Mouse (Mus musculus) embryonic facial prominence, embryonic 12.5 days (tissue): ENCODE data around the gene Mrps23. TPM values are rescaled to one million over a fixed set of nuclear protein-coding genes. Genes with fewer than 3 reads are reported as not detected.

Experiments
- ATAC-seq: fragments of 200-750 bp; cut with Nextera tagmentation; 2 replicates; pipeline ENCODE4 v1.8.0; 2017; ENCODE audit not compliant: insufficient number of reproducible peaks, insufficient read depth, low FRiP score, low TSS enrichment
- H3K27ac ChIP-seq: fragments of 300-500 bp; sonication (generic); 2 replicates; pipeline ENCODE4 v1.5.1; 2016; ENCODE audit warnings: mild to moderate bottlenecking
- H3K27me3 ChIP-seq: fragments of 300-500 bp; sonication (generic); 2 replicates; pipeline ENCODE4 v1.6.1; 2016; ENCODE audit warnings: mild to moderate bottlenecking, moderate library complexity
- H3K36me3 ChIP-seq: fragments of 300-500 bp; sonication (generic); 2 replicates; pipeline ENCODE4 v1.6.1; 2016; ENCODE audit warnings: mild to moderate bottlenecking
- H3K4me1 ChIP-seq: fragments of 300-500 bp; sonication (generic); 2 replicates; pipeline ENCODE4 v1.6.1; 2016
- H3K4me2 ChIP-seq: fragments of 300-500 bp; sonication (generic); replicated peaks from 2 replicates; pipeline ENCODE4 v1.6.1; 2016; ENCODE audit warnings: mild to moderate bottlenecking, moderate library complexity
- H3K4me3 ChIP-seq: fragments of 300-500 bp; sonication (generic); 2 replicates; pipeline ENCODE4 v1.5.1; 2016; ENCODE audit warnings: mild to moderate bottlenecking
- H3K9ac ChIP-seq: fragments of 300-500 bp; sonication (generic); 2 replicates; pipeline ENCODE4 v1.6.1; 2016; ENCODE audit warnings: mild to moderate bottlenecking, moderate library complexity
- H3K9me3 ChIP-seq: fragments of 300-500 bp; sonication (generic); 2 replicates; pipeline ENCODE4 v1.6.1; 2016; ENCODE audit warnings: mild to moderate bottlenecking, moderate library complexity
- WGBS: fragments of 180-500 bp; shearing (Covaris S2); methylation state at CpG from one replicate; pipeline ENCODE4 v1.1.7; 2016; 5-methylcytosine and 5-hydroxymethylcytosine counted together
- polyA plus RNA-seq: library from polyadenylated mRNA; unstranded; fragments of >200 nt; fragmentation: Nextera tagmentation; extraction: Ambion mirVana; gene quantifications from 2 replicates; pipeline ENCODE4 v1.2.1, GENCODE M21; 2016

Gene Mrps23
- polyA plus RNA-seq, 1 experiment from 2014 or later: 65.3 TPM

GRCm38 (mm10) chr11:88164213-88164723, 39.9 kb upstream of the Mrps23 start:
- Histone ChIP-seq H3K27me3 (peaks cover 6% of the 10 kb centered on the region; the same call in 1 of the 2 replicates), H3K27ac (peak overlapping the region; percentile 85), H3K4me3 (no peak overlapping the region), H3K4me1 (peaks cover 51% of the 10 kb centered on the region), H3K9me3 (no peaks in the 10 kb centered on the region), H3K36me3 (no peaks in the 10 kb centered on the region), H3K9ac (0 out of 2 replicates have a peak overlapping the region, but pooled peaks have one; percentile 25), H3K4me2 (peak overlapping the region; percentile 13; the same call in 1 of the 2 replicates)
- 70% methylated on average over 7 of the region's 7 CpGs for WGBS
- no peak for ATAC-seq

DNA sequence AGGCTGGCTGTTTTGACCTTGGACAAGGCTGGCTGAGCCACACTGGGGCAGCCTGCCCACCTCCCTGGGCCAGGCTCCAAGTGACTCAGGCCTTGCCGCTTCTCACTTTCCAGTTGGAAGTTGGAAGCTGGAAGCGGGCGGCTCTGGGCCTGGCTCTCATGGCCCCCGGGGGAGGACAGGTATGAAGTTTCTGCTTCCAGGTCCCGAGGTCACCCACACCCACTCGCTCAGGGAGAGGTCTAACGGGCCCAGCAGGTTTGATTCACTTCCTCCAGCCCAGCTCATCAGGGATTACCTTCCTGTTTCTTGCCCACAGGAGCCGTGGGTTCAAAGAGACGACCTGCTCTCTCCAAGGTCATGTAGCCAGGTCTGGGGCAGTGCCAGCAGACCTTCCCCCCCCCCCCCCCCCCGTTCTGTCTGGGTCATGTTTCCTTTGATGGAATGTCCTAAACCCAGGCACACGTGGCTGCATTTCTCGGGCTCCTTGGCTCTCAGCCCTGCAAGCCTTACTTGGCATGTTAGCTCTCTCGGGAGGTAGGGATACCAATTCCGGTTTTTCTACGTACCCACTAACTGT, 39.3 kb upstream of the Mrps23 start:
- ATAC-seq: no peak
- H3K4me2 ChIP-seq: peak overlapping the region; percentile 13; the same call in 1 of the 2 replicates

DNA sequence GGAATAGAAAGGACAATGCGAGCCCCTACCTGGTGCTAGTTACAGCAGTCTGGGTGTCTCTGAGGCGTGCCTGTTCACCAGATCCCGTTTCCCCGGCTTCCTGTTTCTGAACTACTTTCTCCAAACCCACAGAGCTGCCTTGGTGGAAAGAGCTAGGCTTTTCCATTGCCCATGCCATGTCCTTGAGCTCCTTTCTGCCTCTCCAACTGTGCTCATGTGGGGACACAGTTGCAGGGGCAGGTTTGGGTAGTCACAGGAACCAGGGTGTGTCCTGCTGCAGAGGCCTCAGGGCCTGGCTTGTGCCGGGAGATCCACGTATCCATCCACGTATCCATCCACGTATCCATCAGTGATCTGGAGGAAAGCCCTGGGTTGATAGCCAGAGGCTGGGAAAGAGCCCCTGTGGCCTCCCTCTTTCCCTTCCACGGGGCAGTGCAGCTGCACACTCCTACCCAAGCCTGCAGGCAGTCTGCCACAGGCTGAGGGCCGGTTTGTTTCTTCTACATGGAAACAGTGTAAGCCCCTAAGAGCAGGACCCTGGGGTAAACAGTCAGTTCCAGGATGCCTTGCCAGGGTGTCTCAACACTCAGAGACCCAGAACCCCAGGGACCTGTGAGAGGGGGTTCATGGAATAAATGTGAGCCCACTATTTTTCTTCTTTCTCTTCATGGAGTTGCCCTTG, 38.4 kb upstream of the Mrps23 start:
- no peak for ATAC-seq
- 0 out of 2 replicates have a peak, but pooled peaks cover 3% of the 10 kb centered on the region for H3K36me3 ChIP-seq
- H3K27me3 ChIP-seq: peaks cover 15% of the 10 kb centered on the region
- no peak overlapping the region for H3K4me3 ChIP-seq
- H3K9me3 ChIP-seq: no peaks in the 10 kb centered on the region
- H3K4me2 ChIP-seq: no peak overlapping the region
- no peak overlapping the region for H3K9ac ChIP-seq
- H3K27ac ChIP-seq: peak overlapping the region; percentile 85
- H3K4me1 ChIP-seq: peaks cover 45% of the 10 kb centered on the region
- 52% methylated on average over 10 of the region's 10 CpGs for WGBS

More for the DNA sequence above, 39.3 kb upstream of the Mrps23 start:
- 16% methylated on average over 15 of the region's 15 CpGs for WGBS
- H3K27ac ChIP-seq: peak overlapping the region; percentile 85
- H3K4me1 ChIP-seq: peaks cover 50% of the 10 kb centered on the region
- no peaks in the 10 kb centered on the region for H3K9me3 ChIP-seq
- H3K9ac ChIP-seq: peak overlapping the region; percentile 25; the same call in 1 of the 2 replicates
- peaks cover 12% of the 10 kb centered on the region for H3K27me3 ChIP-seq
- H3K36me3 ChIP-seq: 0 out of 2 replicates have a peak, but pooled peaks cover 1% of the 10 kb centered on the region
- no peak overlapping the region for H3K4me3 ChIP-seq

DNA sequence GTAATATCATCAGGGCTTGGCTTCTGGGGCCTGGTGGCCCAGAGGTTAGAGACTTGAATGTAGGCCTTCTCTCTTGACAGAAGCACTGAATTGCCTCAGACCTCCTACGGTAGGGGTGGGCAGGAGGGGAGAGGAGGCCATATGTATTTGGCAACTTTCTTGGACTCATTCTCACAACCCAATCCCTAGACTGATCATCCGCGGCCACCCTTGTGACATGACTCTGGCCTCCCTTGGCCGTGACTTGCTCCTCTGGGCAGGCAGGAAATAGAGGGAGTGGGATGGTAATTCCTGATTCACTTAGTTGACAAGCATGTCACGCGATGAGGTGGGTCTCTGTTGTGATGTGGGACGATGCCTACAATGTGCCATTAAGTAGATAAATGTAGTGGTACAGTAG, 37.7 kb upstream of the Mrps23 start:
- Histone ChIP-seq H3K4me3 (no peak overlapping the region), H3K36me3 (0 out of 2 replicates have a peak, but pooled peaks cover 3% of the 10 kb centered on the region), H3K4me1 (peaks cover 41% of the 10 kb centered on the region), H3K9ac (no peak overlapping the region), H3K4me2 (no peak overlapping the region), H3K27me3 (peaks cover 15% of the 10 kb centered on the region), H3K9me3 (no peaks in the 10 kb centered on the region), H3K27ac (no peak overlapping the region)
- ATAC-seq: no peak
- WGBS: 87% methylated on average over 7 of the region's 7 CpGs

DNA sequence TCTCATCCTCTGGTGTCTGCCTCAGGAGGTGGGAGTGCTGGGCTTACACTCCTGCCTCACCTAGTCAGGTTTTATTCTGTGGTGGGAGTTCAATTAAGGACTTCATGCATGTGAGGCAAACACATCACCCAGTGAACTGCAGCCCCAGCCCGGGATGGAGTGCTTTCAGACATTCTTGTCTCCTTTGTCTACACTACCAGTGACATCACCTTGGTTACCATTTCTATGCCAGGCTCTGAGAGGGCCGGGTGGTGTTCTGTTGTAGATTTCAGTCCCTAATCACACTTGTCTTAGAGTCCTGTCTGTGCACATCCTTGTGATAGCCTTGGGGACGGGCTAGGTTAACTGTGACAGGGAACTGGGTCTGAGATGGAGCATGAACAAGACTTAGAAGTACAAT, 35.6 kb upstream of the Mrps23 start:
- Histone ChIP-seq H3K4me2 (no peak overlapping the region), H3K27ac (no peak overlapping the region), H3K27me3 (peaks cover 15% of the 10 kb centered on the region), H3K9me3 (no peaks in the 10 kb centered on the region), H3K36me3 (0 out of 2 replicates have a peak, but pooled peaks cover 3% of the 10 kb centered on the region), H3K9ac (no peak overlapping the region), H3K4me1 (peaks cover 51% of the 10 kb centered on the region), H3K4me3 (no peak overlapping the region)
- no peak for ATAC-seq
- WGBS: 66% methylated on average over 3 of the region's 3 CpGs

- Histone ChIP-seq H3K9ac (no peak overlapping the region), H3K9me3 (no peaks in the 10 kb centered on the region), H3K4me2 (no peak overlapping the region), H3K4me3 (no peak overlapping the region), H3K27ac (no peak overlapping the region), H3K27me3 (peaks cover 15% of the 10 kb centered on the region), H3K4me1 (peaks cover 53% of the 10 kb centered on the region), H3K36me3 (0 out of 2 replicates have a peak, but pooled peaks cover 3% of the 10 kb centered on the region)
- no peak for ATAC-seq
- 16% methylated on average over 32 of the region's 32 CpGs for WGBS
Observed at GRCm38 (mm10) chr11:88169531-88170040, 34.6 kb upstream of the Mrps23 start.

GRCm38 (mm10) chr11:88170606-88171005, 33.6 kb upstream of the Mrps23 start:
- Histone ChIP-seq H3K4me3 (no peak overlapping the region), H3K4me1 (peaks cover 43% of the 10 kb centered on the region), H3K27me3 (peaks cover 15% of the 10 kb centered on the region), H3K9ac (no peak overlapping the region), H3K27ac (no peak overlapping the region), H3K4me2 (no peak overlapping the region), H3K36me3 (0 out of 2 replicates have a peak, but pooled peaks cover 3% of the 10 kb centered on the region), H3K9me3 (no peaks in the 10 kb centered on the region)
- WGBS: 77% methylated on average over 3 of the region's 3 CpGs
- no peak for ATAC-seq

- peaks cover 33% of the 10 kb centered on the region for H3K4me1 ChIP-seq
- H3K9ac ChIP-seq: no peak overlapping the region
- no peak overlapping the region for H3K4me3 ChIP-seq
- H3K27ac ChIP-seq: peak overlapping the region; percentile 74; the same call in 1 of the 2 replicates
- H3K27me3 ChIP-seq: peaks cover 15% of the 10 kb centered on the region
- no peak overlapping the region for H3K4me2 ChIP-seq
- H3K36me3 ChIP-seq: 0 out of 2 replicates have a peak, but pooled peaks cover 3% of the 10 kb centered on the region
- WGBS: 69% methylated on average over 15 of the region's 15 CpGs
- no peak for ATAC-seq
- H3K9me3 ChIP-seq: no peaks in the 10 kb centered on the region
Observed at GRCm38 (mm10) chr11:88171876-88172442, 32.2 kb upstream of the Mrps23 start.

DNA sequence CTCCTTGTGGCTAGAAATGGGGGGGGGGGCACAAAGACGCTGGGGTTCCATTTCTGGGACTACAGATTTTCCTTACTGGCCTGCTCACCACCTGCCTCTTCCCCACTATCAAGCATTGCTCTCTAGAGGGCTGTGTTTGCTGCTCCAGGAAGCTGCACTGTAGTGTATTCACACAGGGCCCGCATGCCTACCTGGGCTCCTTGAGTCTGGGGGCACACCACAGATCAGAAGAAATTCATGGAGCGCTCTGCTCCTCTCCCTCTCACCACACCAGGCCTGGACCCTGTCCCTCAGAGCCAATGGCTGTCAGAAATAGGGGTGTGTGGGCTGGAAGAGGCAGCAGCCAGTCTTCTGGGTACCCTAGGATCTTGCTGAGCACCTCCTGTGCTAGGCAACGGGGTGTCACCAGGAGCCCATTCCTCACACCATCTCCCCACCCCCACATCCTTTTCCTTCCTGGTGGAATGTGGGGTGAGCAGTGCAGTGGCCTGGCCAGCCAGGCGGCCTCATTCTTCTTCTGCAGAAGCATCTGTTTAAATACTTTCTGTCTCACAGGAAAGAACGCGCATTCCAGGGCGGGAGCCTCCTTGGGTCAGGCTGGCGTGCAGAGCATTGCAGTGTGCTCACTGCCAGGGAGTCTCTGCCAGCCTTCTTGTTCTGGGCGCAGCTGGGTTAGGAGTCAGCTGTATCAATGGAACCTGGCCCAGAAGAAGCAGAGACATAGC, 31.4 kb upstream of the Mrps23 start:
- Histone ChIP-seq H3K9ac (no peak overlapping the region), H3K4me3 (no peak overlapping the region), H3K36me3 (peaks cover 9% of the 10 kb centered on the region; the same call in 1 of the 2 replicates), H3K4me1 (peaks cover 33% of the 10 kb centered on the region), H3K27ac (peak overlapping the region; percentile 74), H3K9me3 (no peaks in the 10 kb centered on the region), H3K4me2 (no peak overlapping the region; the same call in 1 of the 2 replicates), H3K27me3 (peaks cover 15% of the 10 kb centered on the region)
- peak; percentile 32; the same call in 1 of the 2 replicates for ATAC-seq
- WGBS: 24% methylated on average over 10 of the region's 10 CpGs

GRCm38 (mm10) chr11:88173386-88174025, 30.7 kb upstream of the Mrps23 start:
- Histone ChIP-seq H3K9ac (no peak overlapping the region), H3K36me3 (peaks cover 15% of the 10 kb centered on the region), H3K9me3 (no peaks in the 10 kb centered on the region), H3K4me1 (peaks cover 37% of the 10 kb centered on the region), H3K27ac (peak overlapping the region; percentile 74), H3K4me3 (no peak overlapping the region), H3K27me3 (peaks cover 15% of the 10 kb centered on the region), H3K4me2 (no peak overlapping the region; the same call in 1 of the 2 replicates)
- WGBS: 13% methylated on average over 8 of the region's 9 CpGs
- ATAC-seq: no peak
